Mouse (Mus musculus) T-cell, adult 2 months (primary cell): Measurements from ENCODE around the gene Cers2.

ENCODE experiments used
- DNase-seq: peaks from one replicate; pipeline ENCODE4 v3.0.0; 2022; ENCODE audit warnings: low spot score

The Cers2 gene

DNA sequence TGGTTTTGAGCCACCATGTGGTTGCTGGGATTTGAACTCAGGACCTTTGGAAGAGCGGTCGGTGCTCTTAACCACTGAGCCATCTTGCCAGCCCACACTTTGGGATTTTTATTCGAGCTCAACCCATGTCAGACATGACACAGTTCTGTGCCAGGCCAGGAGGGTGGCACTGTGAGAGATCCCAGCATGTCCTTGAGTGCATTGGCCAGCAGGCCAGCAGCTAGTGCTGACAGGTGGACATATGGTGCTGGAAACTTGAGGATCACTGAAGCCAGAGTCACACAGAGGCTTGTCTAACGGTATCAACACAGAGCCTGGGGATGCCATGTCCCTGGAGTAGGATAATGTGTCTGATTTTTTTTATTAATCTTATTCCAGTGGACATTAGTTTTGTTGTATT lies 25.2 kb upstream of the Cers2 start:
- no peak for DNase-seq

DNA sequence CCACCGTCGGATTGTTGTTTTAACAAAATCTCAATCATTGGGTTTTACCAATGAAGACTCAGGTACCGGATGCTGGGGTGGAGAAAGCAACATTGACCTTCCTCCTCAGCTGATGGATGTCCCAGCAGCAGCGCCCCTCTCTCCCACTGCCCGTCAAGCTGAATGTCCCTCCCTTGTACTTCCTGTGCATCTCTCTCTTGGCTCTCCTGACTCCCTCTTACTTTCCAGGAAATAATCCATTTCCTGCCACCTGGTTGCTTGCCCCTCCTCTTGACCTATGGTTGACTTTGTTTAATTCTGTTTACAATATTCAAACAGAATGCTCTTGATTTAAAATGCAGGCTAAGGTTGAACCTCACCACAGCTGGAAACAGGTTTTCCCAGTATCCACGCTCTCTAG lies 24.4 kb upstream of the Cers2 start:
- DNase-seq, result no peak

DNA sequence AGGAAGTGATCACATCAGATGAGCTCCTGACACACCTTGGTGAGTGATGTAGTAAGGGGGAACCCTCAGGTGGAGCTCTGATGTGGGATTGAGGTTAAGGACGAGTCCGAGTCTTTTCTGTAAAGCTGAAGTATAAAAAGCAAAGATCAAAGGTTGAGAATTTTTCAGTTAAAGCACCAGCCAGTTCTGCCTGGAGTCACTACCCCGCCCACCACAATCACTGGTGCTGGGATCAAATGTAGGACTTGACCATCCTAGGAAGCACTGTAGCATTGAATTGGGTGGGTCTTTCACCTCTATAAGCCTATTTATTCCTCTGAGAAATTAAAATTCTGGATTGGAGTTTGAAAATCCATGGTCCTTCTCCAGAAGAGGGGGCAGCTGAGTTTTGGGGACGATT lies 23.6 kb upstream of the Cers2 start:
- DNase-seq, result no peak

DNA sequence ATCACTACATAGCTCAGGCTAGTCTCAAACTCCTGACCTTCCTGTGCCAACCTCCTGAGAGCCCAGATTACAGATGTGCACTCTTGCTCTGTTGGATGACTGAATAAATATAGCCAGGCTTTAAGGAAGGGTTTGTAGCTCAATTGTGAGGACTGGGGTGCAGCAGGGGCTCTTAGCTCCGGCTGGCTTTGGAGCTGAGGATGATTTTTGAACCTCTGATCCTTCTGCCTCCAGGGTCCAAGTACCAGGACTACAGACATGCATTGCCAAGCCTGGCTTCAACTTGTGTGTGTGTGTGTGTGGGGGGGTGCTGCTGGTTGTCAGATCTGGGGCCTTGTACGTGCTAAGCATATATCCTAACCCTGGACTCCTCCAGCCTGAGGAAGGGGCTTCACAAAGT lies 21.7 kb upstream of the Cers2 start:
- DNase-seq, result no peak

DNA sequence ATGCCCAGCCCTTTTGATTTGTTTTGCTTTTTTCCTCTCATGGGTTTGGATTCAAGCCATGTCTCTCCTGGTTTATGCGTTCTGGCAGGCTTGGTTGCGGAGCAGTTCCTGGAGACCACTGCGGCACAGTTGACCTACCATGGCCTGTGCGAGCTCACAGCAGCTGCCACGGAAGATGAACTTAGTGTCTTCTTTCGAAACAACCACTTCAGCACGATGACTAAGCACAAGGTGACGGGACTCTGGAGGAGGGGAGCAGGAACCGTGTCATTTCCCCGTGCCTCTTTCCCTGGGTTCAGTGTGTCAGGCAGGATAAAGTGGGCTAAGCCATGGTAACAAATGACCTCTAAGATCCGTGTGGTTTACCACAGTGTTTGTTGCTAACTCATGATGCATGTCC lies 21.1 kb upstream of the Cers2 start:
- DNase-seq, result no peak

DNA sequence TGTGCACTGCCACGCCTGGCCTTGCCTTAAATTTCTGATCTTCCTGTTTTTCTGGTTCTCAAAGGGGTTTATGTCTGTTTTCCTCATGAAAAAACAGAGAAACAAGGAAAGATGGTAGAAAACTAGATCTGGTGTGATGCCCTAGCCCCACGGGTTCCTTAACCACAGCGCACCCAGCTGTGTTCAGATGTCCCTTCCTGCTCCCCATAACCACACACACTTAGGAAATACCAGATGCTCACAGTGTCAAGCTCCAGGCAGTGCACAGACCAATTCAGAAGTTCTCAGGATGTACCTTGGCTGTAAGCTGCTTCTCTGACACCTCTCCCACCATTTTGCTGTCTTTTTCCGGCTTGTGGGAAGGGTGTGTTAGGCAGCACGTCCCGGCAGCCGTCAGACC lies 20.3 kb upstream of the Cers2 start:
- DNase-seq, result no peak

DNA sequence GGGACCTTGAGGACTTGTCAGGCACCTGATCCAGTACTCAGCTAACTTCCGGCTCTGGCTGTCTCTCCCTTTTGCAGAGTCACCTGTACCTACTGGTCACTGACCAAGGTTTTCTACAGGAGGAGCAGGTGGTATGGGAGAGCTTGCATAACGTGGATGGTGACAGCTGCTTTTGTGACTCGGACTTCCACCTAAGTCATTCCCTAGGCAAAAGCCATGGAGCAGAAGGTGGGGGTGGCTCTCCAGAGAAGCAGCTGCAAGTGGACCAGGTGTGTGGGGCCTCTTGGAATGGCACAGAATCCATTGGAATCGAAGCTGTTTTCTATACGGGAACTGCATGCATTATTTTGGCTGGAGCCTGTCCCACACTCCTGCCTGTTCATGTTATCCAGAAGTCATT lies 19.9 kb upstream of the Cers2 start:
- DNase-seq, result no peak

DNA sequence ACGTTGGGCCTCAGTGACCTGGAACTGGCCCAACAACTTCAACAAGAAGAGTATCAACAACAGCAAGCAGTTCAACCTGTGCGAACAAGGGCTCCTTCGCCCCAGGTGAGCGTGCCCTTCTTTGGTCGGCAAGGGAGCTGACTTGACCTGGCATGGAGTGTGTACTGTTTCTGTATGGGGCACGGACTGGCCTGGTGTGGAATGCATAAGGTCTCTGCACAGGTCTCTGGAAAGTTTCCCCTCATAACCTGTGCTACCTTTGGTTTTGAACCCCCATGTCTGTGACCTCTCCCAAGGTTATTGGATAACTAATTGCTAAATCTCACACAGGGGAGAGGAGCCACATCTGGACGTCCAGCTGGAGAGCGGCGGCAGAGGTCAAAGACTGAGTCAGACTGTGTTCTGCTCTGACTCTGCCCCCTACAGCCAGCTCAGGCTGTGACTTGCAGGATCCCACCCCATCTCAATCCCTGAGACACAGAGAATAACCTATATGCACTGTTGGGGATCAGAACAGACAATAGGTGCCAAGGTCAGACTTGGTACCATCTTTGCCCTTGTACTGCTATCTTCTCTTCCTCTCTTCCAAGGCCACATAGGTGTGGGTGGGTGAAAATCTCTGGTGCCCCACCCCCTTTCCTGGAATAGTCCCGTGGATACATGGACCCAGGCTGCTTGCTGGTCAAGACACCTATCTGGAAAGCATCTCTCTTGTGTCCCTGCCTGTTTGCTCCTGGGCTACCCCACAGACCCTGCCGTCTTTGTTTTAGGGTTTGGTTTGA lies 19.1 kb upstream of the Cers2 start:
- no peak for DNase-seq

DNA sequence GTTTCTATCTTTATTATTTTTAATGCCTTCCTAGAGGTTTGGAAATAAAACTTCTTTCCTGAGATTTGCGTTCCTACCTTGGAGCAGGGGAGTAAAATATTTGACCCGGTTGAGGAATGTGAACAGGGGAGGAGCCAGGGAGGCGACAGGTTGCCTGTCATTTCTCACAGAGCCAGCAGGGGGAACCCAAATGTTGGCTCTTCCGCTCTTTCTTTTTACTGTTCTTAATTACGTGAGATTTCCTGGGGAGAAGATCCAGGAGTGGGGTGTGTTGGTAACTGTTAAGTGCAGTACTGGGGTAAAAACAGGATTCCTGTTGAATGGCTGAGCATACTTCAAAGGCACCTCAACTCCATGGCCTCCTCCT lies 18.5 kb upstream of the Cers2 start:
- peak; percentile 51 for DNase-seq

DNA sequence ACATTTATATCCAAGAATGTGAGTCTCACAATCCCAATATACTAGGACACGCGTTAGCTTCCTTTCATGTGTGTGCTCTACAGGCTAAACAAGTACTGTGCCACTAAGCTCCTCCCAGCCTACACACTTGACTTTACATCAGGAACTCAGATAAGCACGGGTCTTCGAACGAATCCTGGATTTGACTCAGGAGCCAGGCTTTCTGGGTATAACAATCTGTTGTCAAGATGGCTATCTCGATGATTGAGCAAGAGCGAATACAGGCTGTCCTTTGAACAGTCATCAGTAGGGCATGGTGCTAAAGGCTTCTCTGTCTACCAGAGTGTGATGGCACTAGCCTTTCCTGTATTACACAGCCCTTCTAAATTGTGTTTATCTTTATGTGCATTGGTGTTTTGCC lies 16.6 kb upstream of the Cers2 start:
- no peak for DNase-seq

DNA sequence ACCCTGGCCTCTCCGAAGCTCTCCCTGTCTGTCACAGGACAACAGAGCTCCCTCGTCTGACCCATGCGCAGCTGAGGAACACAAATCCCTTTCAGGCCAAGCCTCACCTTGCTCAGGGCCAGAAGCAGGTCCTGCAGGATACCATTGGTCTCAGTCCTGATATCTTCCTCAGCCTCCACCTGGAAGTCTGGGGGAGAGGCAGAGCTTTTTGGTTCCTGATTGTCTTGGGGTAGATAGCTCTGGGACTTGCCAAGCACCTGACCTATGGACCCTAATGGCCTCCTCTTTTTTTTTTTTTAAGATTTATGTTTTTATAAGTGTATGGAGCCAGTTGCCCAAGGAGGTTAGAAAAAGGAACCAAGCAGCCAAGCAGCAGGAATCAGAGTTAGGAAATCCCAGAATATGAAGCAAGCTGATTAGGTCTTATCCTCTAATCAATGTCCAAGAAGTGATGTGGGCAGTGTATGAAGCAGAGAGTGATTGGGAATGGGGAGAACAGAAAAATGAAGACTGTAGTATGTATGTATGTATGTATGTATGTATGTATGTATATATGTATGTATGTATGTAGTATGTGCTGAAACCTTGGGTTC lies 13.3 kb upstream of the Cers2 start:
- no peak for DNase-seq

DNA sequence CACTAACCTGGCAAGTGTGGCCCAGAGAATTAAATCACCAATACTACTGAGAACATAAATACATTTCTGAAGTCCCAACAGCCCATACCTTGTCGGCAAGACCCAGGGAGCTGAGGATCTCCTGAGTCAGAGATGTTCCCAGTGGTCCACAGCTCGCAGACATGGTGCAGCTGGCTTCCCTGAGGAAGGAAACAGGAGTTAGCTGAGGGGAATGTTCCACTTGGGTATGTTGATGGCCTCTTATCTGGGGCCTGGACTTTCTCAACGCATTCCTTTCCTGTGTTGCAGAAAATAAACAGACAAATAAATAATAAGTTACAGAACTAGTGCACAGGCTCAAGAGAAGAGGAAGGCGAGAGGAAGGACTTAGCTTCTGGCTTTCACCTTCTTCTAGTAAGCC lies 8.3 kb upstream of the Cers2 start:
- no peak for DNase-seq

DNA sequence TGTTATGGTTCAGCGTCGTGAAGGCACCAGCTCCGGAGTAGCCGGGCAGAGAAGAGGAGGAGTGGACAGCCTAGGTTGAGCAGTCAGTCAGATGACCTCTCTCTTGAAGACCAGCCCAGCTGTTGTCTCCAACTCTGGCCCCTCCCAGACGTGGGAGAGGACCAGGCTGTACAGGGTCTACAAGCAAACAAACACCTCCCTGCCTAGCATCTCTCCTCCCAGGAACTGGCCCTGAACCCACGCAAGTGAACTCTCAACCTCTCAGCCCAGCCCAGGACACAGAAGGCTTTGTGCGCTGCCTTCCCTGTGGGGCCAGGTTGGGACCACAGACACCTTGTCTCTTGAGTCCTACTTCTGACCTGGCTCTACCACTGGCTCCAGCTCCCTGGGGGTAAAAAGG lies 7.5 kb upstream of the Cers2 start, which contains the start of gene Anxa9:
Anxa9 (minus strand) TSS at position 77 of the 400 bp plus-strand sequence.
- no peak for DNase-seq

DNA sequence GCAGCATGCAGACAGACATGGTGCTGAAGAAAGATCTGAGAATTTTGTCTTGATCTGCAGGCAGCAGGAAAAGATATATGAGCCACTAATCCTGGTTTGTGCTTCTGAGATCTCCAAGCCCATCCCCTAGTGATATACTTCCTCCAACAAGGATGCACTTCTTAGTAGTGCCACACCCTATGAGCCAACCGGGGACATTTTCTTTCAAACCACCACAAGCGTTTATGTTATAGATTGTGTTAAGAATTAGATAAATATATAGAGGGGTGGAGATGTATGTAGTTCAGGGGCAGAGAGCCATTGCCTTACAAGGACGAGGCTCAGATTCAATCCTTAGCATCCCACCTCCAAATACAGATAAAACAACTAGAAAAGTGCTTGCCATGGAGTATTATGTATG lies 4.1 kb upstream of the Cers2 start:
- DNase-seq, result no peak

DNA sequence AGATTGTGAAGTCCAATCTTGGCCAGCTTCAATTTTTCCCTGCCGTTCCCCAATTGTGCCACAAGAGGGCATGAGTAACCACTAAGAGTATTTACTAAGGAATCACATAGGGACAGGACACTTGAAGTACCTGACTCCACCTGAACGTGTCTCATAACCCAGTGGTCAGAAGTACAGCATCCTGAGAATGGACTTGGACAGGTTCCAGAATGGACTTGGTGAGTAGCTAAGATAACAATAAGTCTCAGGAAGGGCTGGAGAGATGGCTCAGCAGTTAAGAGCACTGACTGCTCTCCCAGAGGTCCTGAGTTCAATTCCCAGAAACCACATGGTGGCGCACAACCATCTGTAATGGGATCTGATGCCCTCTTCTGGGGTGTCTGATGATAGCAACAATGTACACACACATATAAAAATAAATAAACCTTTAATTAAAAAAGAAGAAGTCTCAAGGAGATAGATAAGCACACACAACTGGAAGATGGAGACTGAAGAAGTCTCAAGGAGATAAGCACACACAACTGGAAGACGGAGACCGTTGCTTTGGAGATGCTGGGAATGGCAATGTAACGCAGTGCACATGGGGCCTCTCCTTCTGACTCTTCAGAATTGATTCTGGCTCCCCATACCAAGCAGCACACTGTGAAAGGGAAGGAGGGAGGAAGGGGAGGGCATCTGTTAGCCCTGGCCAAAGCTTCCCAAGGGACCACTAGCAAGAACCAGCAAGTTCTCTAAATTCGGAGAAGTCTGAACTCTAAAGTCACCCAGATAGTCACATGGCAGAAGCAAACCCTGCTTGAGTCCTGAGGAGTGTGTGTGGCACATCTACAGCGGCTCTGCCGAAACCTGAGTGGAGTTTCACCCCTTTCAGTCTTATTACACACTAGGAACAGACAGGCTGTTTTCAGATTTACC lies 3.4 kb upstream of the Cers2 start:
- peak; percentile 48 for DNase-seq

DNA sequence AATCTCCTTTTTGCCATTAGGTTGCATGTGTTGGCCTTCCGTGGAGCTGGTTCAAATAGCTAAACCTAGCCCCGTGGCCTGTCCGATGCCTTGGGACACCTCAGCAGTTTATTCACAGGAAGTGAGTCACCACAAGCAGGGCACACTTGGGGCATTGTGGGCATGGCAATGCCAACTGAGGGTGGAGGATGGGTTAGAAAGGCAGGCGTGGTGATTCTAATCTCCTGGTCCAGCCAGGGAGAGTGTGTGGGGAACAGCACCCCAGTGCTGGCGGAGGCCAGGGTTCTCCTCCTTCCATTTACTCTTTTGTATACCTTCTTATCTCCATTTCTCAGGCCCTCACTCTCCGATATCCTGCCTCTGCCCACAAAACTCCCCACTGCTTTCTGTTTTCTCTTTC lies 2.0 kb upstream of the Cers2 start:
- no peak for DNase-seq

DNA sequence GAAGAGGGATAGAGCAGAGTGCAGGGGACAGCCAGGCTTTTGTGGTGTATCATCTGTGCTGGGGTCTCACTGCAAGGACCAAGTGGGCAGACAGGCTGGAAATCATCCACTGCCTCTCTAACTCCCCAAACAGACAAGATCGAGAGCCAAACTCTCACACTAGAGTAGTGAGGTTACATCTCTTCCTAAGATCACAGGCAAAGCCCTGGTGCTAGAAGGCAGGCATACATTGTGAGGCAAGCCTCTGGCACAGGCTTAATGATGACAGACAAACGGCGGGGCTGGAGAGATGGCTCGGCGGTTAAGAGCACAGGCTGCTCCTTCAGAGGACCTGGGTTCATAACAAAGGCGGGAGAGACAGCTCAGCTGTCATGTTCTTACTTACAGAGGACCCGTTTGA lies 1.1 kb upstream of the Cers2 start:
- DNase-seq, result no peak

DNA sequence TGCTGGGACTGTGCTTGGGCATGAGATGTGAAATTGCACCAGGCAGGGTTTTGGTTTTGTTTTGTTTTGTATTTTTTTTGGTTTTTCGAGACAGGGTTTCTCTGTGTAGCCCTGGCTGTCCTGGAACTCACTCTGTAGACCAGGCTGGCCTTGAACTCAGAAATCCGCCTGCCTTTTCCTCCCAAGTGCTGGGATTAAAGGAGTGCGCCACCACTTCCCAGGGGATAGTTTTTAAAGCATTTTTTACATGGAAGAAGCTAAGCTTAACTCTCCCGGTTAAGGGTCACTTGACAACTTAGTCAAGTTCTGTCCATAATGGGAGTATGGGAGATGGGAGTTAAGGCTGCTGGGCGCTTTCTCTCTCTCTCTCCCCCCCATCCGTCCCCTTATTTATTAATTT lies 516 bp upstream of the Cers2 start:
- DNase-seq, result no peak

DNA sequence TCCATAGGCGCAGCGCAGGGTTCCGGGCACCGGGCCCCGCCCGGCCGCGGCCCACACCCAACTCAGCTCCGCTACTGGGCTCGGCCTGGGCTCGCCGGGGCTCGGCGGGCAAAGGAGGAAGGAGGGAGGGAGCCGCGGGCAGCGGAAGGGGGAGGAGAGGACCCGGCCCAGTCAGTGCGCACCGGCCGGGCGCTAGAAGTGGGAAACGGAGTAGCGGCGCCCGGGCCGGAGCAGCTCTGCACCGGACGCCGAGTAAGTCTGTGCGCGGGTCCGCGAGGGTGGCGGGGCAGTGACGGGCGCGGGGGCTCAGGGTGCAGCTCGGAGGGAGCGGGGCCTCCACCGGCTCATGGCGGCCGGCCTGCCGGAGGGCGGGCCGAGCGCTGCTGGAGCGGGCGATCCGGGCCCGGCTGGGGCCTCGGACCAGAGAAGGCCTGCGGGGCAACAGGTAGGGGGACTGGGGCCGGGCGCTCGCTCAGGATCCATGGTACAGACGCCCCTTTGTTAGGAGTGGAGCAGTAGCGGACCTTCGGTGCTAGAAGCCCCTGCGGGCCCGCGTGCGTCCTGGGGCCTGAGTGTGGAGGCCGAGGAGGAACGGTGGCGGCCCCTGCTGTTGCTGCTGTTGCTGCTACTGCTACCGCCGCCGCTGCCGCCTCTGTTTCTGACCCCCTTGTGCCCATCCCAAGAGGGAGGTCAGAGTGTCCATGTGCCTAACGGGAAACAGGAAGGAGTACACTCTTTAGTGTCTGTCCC lies 678 bp downstream of the Cers2 start:
- peak; percentile 87 for DNase-seq

DNA sequence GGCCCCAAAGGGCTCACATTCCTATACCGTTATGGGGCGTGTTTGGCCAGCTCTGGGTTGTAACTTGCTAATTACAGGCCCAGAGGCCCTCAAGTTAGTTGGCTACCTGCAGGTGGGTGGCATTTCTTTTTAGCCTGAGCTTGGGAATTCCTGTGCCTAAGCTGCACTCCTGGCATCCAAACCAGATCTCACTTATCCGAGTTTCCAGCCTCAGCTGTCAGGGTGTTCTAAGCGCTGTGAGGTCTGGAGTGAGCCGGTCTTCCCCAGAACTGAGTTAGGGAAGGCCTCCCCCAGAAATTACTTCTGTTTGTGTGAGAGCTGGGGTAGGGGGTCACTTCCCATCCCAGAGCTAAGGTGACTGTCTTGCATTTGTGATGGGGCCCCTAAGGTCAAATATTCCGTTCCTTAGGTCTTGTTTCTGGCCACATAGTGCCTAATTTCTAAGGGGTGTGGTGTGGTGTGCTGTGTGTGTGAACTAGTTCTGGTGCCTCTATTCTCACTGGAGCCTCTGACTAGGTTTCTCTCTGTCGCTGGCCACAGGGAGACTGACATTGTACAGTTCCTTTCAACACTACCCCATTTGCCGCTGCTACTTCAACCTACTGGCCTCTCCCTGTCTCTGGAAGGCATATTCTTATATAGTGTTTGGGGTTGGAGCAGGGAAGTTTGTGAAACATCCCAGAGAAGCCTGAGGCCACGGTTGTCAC lies 1.4 kb downstream of the Cers2 start:
- no peak for DNase-seq

DNA sequence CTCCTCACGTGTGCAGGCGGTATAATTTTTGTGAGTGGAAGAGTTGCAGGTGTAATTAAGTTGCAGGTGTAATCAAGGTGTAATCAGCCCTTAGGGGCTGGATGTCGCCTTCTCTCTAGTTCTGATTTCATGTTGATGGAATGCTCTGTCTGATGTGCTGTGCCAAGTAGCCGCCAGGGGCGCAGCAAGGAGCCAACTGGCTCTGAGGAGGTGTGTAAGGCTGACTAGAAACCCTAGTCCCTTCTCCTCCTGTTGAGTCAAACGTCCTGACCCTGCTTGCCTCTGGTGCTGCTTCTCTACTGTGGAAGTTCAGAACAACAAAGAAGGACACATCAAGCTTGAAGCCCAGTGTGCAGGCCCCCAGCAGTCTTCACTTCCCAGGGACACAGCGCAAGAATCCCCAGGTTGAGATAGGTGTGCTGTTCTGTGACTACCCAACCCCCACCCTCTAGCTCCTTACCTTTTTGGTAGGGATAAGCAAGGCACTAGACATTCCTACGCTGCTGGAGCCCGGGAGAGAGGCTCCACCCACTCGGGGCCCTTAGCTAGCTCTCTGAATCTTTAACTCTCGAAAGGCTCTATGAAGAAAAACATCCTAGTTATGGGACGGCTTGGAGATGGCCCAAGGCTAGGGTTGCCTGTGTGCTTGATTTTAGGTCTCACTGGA lies 3.0 kb downstream of the Cers2 start:
- peak; percentile 55 for DNase-seq
